Mouse (Mus musculus) erythroblast, embryonic 14.5 days (primary cell): Measurements from ENCODE around the gene Mpo. TPM values are rescaled to one million over a fixed set of nuclear protein-coding genes. Genes with fewer than 3 reads are reported as not detected.

Source experiments
- H3K27me3 ChIP-seq: 2 replicates; pipeline ENCODE4 v1.6.1; 2012; ENCODE audit warnings: inconsistent platforms; ENCODE audit not compliant: control insufficient read depth
- H3K36me3 ChIP-seq: 2 replicates; pipeline ENCODE4 v1.6.1; 2012; ENCODE audit warnings: mild to moderate bottlenecking, inconsistent platforms; ENCODE audit not compliant: control insufficient read depth
- H3K4me1 ChIP-seq: 2 replicates; pipeline ENCODE4 v1.6.1; 2012; ENCODE audit warnings: inconsistent platforms; ENCODE audit not compliant: control insufficient read depth
- H3K4me3 ChIP-seq: replicated peaks from 2 replicates; pipeline ENCODE3; 2012; ENCODE audit warnings: moderate library complexity, mild to moderate bottlenecking, inconsistent platforms
- H3K9me3 ChIP-seq: 2 replicates; pipeline ENCODE4 v1.6.1; 2012; ENCODE audit warnings: low read length, inconsistent platforms, mixed read lengths; ENCODE audit not compliant: control insufficient read depth
- GATA1 ChIP-seq: IDR thresholded peaks from 2 replicates; pipeline ENCODE4 v1.6.1; 2012; ENCODE audit warnings: low read length, inconsistent platforms, mixed read lengths
- TAL1 ChIP-seq: IDR thresholded peaks from 3 replicates; pipeline ENCODE4 v1.6.1; 2012; ENCODE audit warnings: low read length, inconsistent platforms, mixed read lengths
- polyA plus RNA-seq: library from polyadenylated mRNA; stranded (reverse); fragments of >175 nt; gene quantifications from 2 replicates; pipeline ENCODE4 v1.2.3, GENCODE M21; 2012

The Mpo gene
- polyA plus RNA-seq, 1 experiment: 3.6 TPM

DNA sequence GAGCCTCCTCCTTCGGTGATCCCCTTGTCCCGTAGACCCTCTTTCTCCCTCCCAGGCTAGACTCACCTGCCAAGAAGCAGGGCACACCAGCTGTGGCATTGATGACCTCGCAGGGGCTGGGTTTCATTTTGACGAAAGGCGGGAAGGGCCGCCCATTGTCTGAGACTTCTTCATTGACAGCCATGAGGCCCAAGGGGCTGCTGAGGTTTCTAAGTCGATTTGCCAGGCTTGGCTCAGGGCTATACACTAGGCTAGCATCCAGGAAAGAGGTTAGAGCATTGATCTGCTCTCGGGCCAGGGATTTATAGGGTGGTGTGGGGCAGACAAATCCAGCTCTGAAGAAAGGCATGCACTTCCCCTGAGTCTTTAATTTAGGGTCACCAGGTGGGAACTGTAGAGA, 21.4 kb downstream of the Mpo start:
- H3K27me3 ChIP-seq: peaks cover 8% of the 10 kb centered on the region
- no peaks in the 10 kb centered on the region for H3K36me3 ChIP-seq
- no peaks in the 10 kb centered on the region for H3K9me3 ChIP-seq
- TF ChIP-seq TAL1: no peak
- no peak for TF ChIP-seq GATA1
- no peaks in the 10 kb centered on the region; the same call in 1 of the 2 replicates for H3K4me1 ChIP-seq
- no peak overlapping the region for H3K4me3 ChIP-seq

DNA sequence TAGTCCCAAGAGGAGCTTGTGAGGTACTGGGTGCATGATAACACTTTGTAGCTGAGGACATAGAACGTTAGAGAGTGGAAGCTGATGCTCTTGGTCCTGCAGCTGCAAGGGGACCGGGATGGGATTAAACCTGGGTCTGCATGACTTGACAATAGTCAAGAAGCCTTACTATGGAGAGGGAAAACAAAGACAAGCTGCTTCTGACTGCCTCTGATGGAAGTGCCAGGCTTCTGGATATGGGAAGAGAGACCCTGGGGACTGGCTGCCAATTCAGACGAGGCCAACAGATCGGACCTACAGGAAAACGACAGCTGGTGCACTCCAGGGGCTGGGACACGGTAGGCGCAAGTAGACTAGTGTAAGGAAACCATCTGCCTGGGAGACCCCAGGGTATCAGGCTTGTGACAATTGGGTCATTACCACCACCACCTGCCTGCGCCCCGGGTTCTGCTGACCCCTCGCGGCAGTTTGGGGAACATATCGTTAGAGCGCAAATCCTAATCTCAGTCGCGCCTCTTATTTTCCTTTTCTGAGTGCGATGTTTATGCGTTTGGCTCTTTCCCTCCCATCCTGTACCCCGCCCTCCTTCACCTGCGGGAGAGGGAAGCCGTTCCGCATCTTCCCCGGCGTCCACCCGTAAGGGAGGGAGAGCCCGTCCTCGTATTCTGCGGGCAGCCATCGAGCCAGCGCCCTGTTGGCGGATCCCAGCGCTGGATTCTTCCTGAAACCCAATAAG, 23.5 kb downstream of the Mpo start:
- Histone ChIP-seq H3K4me1 (no peaks in the 10 kb centered on the region; the same call in 1 of the 2 replicates), H3K36me3 (no peaks in the 10 kb centered on the region), H3K9me3 (no peaks in the 10 kb centered on the region), H3K4me3 (no peak overlapping the region), H3K27me3 (peaks cover 8% of the 10 kb centered on the region)
- no peak for TF ChIP-seq GATA1
- TF ChIP-seq TAL1: no peak

DNA sequence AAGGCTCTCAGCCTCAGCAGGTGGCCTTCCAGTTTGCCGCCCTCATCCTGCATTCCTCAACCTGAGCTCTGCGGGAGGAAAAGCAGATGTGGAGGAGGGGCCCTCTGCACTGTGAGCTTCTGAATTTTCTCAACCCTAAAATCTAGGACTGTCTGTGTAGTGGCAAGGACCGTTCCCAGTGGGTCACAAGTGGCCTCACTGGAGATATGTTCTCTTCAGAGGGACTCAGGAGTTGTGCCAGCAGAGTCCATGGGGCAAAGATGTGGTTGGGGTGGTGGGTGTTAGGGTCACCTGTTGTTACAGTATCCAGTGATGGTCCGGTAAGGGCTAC, 24.0 kb downstream of the Mpo start:
- Histone ChIP-seq H3K9me3 (no peaks in the 10 kb centered on the region), H3K36me3 (no peaks in the 10 kb centered on the region), H3K4me1 (no peaks in the 10 kb centered on the region; the same call in 1 of the 2 replicates), H3K4me3 (no peak overlapping the region), H3K27me3 (peaks cover 8% of the 10 kb centered on the region)
- no peak for TF ChIP-seq GATA1
- no peak for TF ChIP-seq TAL1

DNA sequence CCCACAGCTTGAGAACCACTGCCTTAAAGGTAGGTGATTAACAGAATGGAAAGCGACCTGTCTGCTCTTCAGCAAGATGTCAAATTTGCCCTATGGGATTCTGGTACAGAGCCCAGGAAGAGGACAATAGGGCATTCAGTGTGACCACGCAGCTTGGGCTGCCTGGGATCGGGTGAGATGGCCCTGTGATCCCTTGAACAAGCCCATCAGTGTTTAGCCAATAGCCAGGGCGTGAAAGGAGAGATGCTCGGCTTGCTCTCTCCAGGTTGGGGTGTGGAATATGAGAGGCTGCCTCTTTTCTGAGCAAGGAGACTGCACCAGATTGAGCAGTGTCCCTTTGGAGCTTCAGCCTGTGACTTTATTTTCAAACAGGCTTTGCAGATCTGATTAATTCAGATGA, 28.1 kb downstream of the Mpo start:
- no peaks in the 10 kb centered on the region for H3K36me3 ChIP-seq
- no peaks in the 10 kb centered on the region; the same call in 1 of the 2 replicates for H3K4me1 ChIP-seq
- no peak overlapping the region for H3K4me3 ChIP-seq
- TF ChIP-seq TAL1 (no peak), GATA1 (no peak)
- peaks cover 10% of the 10 kb centered on the region for H3K27me3 ChIP-seq
- H3K9me3 ChIP-seq: no peaks in the 10 kb centered on the region

DNA sequence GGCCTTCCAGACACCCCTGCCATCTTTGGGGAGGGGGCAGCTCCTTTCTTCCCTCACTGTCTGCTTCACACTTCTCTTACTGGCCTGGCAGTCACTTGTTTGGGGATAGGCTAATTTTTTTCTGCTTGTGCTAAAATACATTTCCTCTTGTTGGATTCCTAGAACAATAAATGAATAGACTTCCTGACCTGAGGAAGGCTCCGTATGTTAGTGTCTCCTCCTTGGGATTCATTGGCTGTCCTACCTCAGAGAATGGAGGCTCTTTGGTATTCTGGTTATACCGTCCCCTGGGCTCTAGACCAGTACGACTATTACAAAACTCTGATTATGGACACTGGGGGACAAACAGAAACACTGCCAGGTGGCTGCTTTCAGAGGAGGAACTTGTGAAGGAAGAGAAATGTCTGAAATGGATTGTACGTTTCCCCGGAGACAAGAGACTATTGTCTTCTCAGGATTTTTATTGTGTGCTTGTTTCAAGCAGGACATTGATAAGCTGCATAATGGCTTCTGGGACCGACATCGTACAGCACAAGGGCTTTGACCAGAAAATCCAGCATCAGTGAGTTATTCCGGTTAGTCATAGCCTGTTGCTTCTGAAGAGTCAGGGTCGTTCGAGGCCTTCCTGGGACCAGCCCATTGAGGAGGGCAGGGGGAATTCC, 35.0 kb downstream of the Mpo start, which contains the start of gene Lpo:
TSS of gene Lpo (minus strand) at position 51 of the 662 bp plus-strand sequence.
- Histone ChIP-seq H3K36me3 (no peaks in the 10 kb centered on the region), H3K27me3 (peaks cover 3% of the 10 kb centered on the region), H3K4me1 (no peaks in the 10 kb centered on the region), H3K4me3 (no peak within 1 kb of the TSS), H3K9me3 (no peaks in the 10 kb centered on the region)
- TF ChIP-seq TAL1 (no peak), GATA1 (no peak)

DNA sequence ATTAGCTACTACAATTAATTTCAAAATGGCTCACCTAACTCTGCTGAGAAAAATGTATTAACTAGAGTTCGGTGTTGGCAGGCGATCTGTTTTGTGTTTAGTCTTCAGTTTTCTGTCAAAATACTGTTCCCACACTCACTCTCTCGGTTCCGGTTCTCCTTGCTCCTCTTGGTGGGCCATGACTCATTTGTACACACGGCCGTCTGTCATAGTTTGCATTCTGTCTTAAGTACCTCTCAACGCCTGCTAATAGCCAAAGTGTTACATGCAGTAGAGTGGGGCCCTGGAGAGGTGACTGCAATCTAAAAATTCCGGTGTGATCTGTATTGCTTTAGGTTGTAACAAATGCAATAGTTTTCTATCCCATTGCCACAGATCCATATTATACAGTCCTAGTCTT, 47.3 kb downstream of the Mpo start:
- TF ChIP-seq GATA1 (no peak), TAL1 (no peak)
- Histone ChIP-seq H3K4me3 (no peak overlapping the region), H3K27me3 (no peaks in the 10 kb centered on the region)

DNA sequence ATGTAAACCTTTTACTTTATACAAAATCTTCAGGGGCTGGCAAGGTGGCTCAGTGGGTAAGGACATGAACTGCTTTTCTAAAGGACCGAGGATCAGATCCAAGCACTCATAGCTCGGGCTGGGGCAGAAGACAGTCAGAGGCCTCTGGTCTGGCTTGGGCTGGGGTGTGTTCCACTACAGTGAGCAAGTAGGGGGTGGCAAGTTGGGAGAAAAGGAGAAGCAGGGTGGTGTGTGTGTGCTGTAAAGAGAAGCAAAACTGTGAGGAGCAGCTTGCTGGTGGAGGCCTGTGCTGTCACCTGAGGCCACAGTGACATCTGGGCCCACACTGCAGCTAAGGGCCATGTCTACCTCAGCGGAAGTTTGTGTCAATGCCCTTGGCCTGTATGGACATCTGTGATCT, 48.1 kb downstream of the Mpo start:
- H3K9me3 ChIP-seq: no peaks in the 10 kb centered on the region
- no peaks in the 10 kb centered on the region for H3K4me1 ChIP-seq
- TF ChIP-seq GATA1 (no peak), TAL1 (no peak)
- H3K27me3 ChIP-seq: no peaks in the 10 kb centered on the region
- no peak overlapping the region for H3K4me3 ChIP-seq
- H3K36me3 ChIP-seq: no peaks in the 10 kb centered on the region

More for the DNA sequence above, 47.3 kb downstream of the Mpo start:
- no peaks in the 10 kb centered on the region for H3K4me1 ChIP-seq
- no peaks in the 10 kb centered on the region for H3K9me3 ChIP-seq
- H3K36me3 ChIP-seq: no peaks in the 10 kb centered on the region

DNA sequence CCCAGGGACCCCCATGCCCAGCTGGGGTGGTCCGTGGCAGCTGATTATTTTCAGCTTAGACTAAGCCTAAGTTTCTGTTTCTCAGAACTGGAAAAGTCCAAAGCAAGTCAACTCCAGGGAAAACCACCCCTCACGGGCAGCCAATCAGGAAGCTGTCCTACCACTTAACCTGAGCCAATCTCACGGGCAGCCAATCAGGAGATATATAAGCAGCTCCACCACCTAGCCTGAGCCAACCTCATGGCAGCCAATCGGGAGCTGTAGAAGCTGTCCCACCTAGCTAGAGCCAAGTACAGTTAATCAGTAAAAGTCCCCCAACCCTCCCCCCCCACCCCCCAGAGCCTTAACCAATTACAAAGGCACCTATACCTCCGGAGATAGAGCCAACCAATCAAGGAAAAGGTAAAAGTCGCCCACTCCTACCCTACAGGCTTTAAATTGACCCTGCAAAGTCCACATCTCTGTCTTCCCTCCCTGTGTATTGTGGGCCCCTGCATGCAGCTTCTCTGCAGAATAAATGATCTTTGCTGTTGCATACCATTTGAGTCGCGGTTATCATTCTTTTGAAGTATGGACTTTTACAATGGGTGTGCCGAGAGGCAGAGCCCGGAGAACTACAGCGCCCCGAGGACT, 53.7 kb downstream of the Mpo start:
- H3K27me3 ChIP-seq: no peaks in the 10 kb centered on the region
- no peaks in the 10 kb centered on the region for H3K36me3 ChIP-seq
- TF ChIP-seq GATA1 (no peak), TAL1 (no peak)
- no peak overlapping the region for H3K4me3 ChIP-seq
- H3K9me3 ChIP-seq: no peaks in the 10 kb centered on the region
- no peaks in the 10 kb centered on the region for H3K4me1 ChIP-seq

DNA sequence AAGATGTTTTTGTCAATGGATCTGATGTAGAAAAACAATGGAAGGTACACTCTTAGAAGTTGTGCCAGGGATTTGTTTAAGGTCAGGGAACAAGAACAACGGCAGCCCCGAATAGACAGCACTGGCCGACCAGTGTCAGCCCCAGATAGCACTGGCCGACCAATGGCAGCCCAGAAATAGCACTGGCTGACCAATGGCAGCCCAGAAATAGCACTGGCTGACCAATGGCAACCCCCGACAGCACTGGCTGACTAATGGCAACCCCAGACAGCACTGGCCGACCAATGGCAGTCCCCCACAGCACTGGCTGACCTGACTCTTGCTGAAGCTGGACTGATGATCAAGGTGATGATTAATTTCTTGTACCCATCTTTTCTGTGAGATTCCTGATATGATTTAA, 54.5 kb downstream of the Mpo start:
- H3K9me3 ChIP-seq: no peaks in the 10 kb centered on the region
- no peaks in the 10 kb centered on the region for H3K36me3 ChIP-seq
- peaks cover 3% of the 10 kb centered on the region for H3K4me1 ChIP-seq
- H3K4me3 ChIP-seq: no peak overlapping the region
- no peaks in the 10 kb centered on the region for H3K27me3 ChIP-seq
- TF ChIP-seq TAL1 (no peak), GATA1 (no peak)
